Comparison of ENCODE assay signal across 9 mouse cellular contexts in the genomic region with DNA sequence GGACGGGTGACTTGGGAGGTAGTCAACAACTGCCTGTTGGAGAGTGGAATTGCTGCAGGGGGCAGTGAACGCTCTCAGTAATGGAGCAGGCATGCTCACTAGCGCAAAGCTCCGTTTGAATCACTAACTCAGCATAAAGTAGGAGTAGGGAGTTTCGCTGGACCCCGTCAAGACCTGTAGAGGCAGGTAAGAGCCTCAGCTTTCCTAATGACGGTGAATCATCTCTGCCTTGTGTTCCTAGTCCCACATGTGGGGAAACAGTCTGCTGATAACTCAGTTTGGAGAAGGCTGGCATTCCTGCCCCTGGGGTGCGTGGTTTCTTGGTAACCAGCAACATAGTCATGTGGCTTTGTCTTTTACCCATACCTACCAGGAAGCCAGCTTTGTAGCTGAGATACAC. TPM values are rescaled to one million over a fixed set of nuclear protein-coding genes. Genes with fewer than 3 reads are reported as not detected.
DNase-seq lines count a peak whose midpoint lies in the region; ATAC-seq and TF ChIP-seq lines count a peak whose summit lies in the region.
"Had no signal": no experiment of that assay in that cellular context is flagged by ENCODE, and none has a peak within 500 bp of the region (broad histone marks: within the 10 kb centered on the region; RNA-seq: fewer than 3 reads in every experiment).

No protein-coding gene starts in this region.

- no peak for TF ChIP-seq CTCF in gastrocnemius, adult 2 months (IDR thresholded peaks at IDR 0.05)

- no peaks in the 10 kb centered on the region for H3K27me3 ChIP-seq in hindbrain, embryonic 12.5 days
- H3K27me3 ChIP-seq in lung, embryonic 16.5 days (ENCODE audit: control insufficient read depth, insufficient read depth, low read depth, low read length) = no peaks in the 10 kb centered on the region

- peak overlapping the region; percentile 29; the same call in 1 of the 2 replicates for H3K4me3 ChIP-seq in gastrocnemius, adult 2 months
- no peak overlapping the region for H3K4me3 ChIP-seq in hindbrain, embryonic 12.5 days
- H3K4me3 ChIP-seq in lung, embryonic 16.5 days (ENCODE audit: low read length) = peak overlapping the region; percentile 16

- ATAC-seq in hindbrain, embryonic 12.5 days (ENCODE audit: low FRiP score) = no peak
- ATAC-seq in lung, embryonic 16.5 days (ENCODE audit: low read depth) = no peak
- ATAC-seq in erythroblast, adult 5-6 weeks (replicated peaks; ENCODE audit: low FRiP score, poor library complexity, severe bottlenecking) = no peak

- H3K9me3 ChIP-seq in hindbrain, embryonic 12.5 days (replicated peaks) = no peaks in the 10 kb centered on the region
- H3K9me3 ChIP-seq in lung, embryonic 16.5 days (ENCODE audit: control insufficient read depth, low read length) = no peaks in the 10 kb centered on the region

- intact Hi-C loops in gastrocnemius, adult 2 months (cut with DNase I) = no loop called here

- no peak overlapping the region for H3K27ac ChIP-seq in gastrocnemius, adult 2 months
- H3K27ac ChIP-seq in hindbrain, embryonic 12.5 days = peak overlapping the region; percentile 52; the same call in 1 of the 2 replicates
- 0 out of 2 replicates have a peak overlapping the region, but pooled peaks have one; percentile 38 for H3K27ac ChIP-seq in lung, embryonic 16.5 days (ENCODE audit: low read length)

- peak overlapping the region; percentile 78 for H3K4me2 ChIP-seq in hindbrain, embryonic 12.5 days (replicated peaks)
- H3K4me2 ChIP-seq in lung, embryonic 16.5 days (ENCODE audit: low read depth, low read length) = peak overlapping the region; percentile 38

- H3K36me3 ChIP-seq in hindbrain, embryonic 12.5 days = peaks cover 2% of the 10 kb centered on the region
- peaks cover 9% of the 10 kb centered on the region for H3K36me3 ChIP-seq in lung, embryonic 16.5 days (ENCODE audit: control insufficient read depth, insufficient read depth, low read length)

- DNase-seq in gastrocnemius, adult 2 months = no peak
- DNase-seq in gastrocnemius, postnatal 25 days = no peak
- peak; percentile 34 for DNase-seq in embryo, embryonic 10.5 days (ENCODE audit: low spot score)
- DNase-seq in spleen, postnatal 10 days (ENCODE audit: low spot score in 2 of 2) = no peak
- DNase-seq in ovary, adult 18-20 months (ENCODE audit: low spot score) = no peak

- H3K9ac ChIP-seq in hindbrain, embryonic 12.5 days = no peak overlapping the region
- H3K9ac ChIP-seq in lung, embryonic 16.5 days (ENCODE audit: low read length) = peak overlapping the region; percentile 52; the same call in 1 of the 2 replicates

- peaks cover 33% of the 10 kb centered on the region for H3K4me1 ChIP-seq in hindbrain, embryonic 12.5 days
- H3K4me1 ChIP-seq in lung, embryonic 16.5 days (replicated peaks; ENCODE audit: control insufficient read depth, insufficient read depth, low read length) = peaks cover 20% of the 10 kb centered on the region

- 32% methylated on average over 8 of the region's 8 CpGs for WGBS in hindbrain, embryonic 12.5 days
- WGBS in lung, embryonic 16.5 days = 41% methylated on average over 8 of the region's 8 CpGs

RNA-seq across cellular contexts. Expression of a gene that starts 3.0 kb away (rescaled TPM):
- total RNA-seq in gastrocnemius, adult 2 months (2021) = 1 to 10 TPM; 1.5 to 2.4 TPM
- total RNA-seq in gastrocnemius, postnatal 25 days (2021) = 1 to 10 TPM; 1.9 to 2.0 TPM
- polyA plus RNA-seq in hindbrain, embryonic 12.5 days (2016; fragmentation: Nextera tagmentation; extraction: Ambion mirVana) = 16.9 and 18.6 TPM in 2 replicates
- polyA plus RNA-seq in lung, embryonic 16.5 days (2015; fragmentation: Nextera tagmentation; extraction: Ambion mirVana) = 30.4 and 36.5 TPM in 2 replicates
- total RNA-seq in erythroblast, adult 5-6 weeks (2015; ENCODE audit: low replicate concordance) = not detected in 2 replicates
- not detected in 2 replicates for total RNA-seq in erythroblast, adult 5-6 weeks (2017; ENCODE audit: low replicate concordance)

RNA-seq across cellular contexts. Expression of a gene that starts 20.0 kb away (rescaled TPM):
- total RNA-seq in gastrocnemius, adult 2 months (2021) = not detected
- not detected for total RNA-seq in gastrocnemius, postnatal 25 days (2021)
- not detected in 2 replicates for polyA plus RNA-seq in hindbrain, embryonic 12.5 days (2016; fragmentation: Nextera tagmentation; extraction: Ambion mirVana)
- not detected in 2 replicates for polyA plus RNA-seq in lung, embryonic 16.5 days (2015; fragmentation: Nextera tagmentation; extraction: Ambion mirVana)
- total RNA-seq in erythroblast, adult 5-6 weeks (2015; ENCODE audit: low replicate concordance) = not detected in 2 replicates
- not detected in 2 replicates for total RNA-seq in erythroblast, adult 5-6 weeks (2017; ENCODE audit: low replicate concordance)
- polyA plus RNA-seq: C2C12 had no signal

RNA-seq across cellular contexts. Expression of a gene that starts 56.7 kb away (rescaled TPM):
- total RNA-seq in gastrocnemius, adult 2 months (2021) = 1 to 10 TPM; 4.2 to 5.2 TPM
- total RNA-seq in gastrocnemius, postnatal 25 days (2021) = 1 to 10 TPM; 4.1 to 4.3 TPM
- 28.7 and 29.7 TPM in 2 replicates for polyA plus RNA-seq in hindbrain, embryonic 12.5 days (2016; fragmentation: Nextera tagmentation; extraction: Ambion mirVana)
- polyA plus RNA-seq in lung, embryonic 16.5 days (2015; fragmentation: Nextera tagmentation; extraction: Ambion mirVana) = 31.2 and 31.6 TPM in 2 replicates
- total RNA-seq in erythroblast, adult 5-6 weeks (2015; ENCODE audit: low replicate concordance) = 2.5 and 6.9 TPM in 2 replicates
- total RNA-seq in erythroblast, adult 5-6 weeks (2017; ENCODE audit: low replicate concordance) = 11.2 and 14.5 TPM in 2 replicates
